Mouse (Mus musculus) mouse embryonic stem cell (cell line): ENCODE results near the gene Fosl2.

ENCODE experiments used
- in situ Hi-C, 2 experiments: fragments of 300-500 bp; cut with MboI; formaldehyde crosslinking; loops; 1 replicate in 1 of 2; 3 replicates in 1 of 2; pipeline ENCODE4 v1.14.3; 2019 to 2020; ENCODE audit warnings: low sequenced_read_pairs in 2 of 2, low pct_unique_long_range_greater_than_20kb in 1 of 2, mixed read lengths in 1 of 2; ENCODE audit not compliant: unreplicated experiment in 1 of 2

Fosl2 gene

GRCm38 (mm10) chr5:32206726-32207125 lies 71.1 kb downstream of the Fosl2 start:
- in situ Hi-C loops: loop anchor here in 1 of 2 experiments (25.0 kb wide), 1 partner anchor 306 kb away; no protein-coding TSS in a partner anchor
